ENCODE assay signal across 8 mouse cellular contexts in the genomic region with DNA sequence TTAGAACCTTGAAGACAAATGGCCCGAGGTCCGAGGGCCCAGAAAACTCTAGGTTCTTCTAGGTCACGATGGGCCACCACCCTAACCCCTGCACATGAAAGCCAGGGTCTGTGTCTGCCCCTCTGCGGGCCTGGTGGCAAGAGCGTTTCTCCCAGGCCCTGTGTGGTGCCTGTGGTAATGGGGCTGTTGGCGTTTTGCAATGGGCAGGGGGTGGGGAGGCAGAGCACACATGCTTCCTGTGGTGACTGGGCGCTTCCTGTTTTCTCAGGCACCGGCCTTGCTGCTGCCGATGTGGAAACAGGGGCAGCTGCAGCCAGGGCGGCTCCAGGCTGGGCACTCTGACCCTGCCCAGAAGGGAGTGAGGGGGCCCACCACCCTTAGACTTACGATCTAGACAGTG. TPM values are rescaled to one million over a fixed set of nuclear protein-coding genes. Genes with fewer than 3 reads are reported as not detected.
DNase-seq lines count a peak whose midpoint lies in the region; ATAC-seq and TF ChIP-seq lines count a peak whose summit lies in the region.

No protein-coding gene starts in this region.

- no peaks in the 10 kb centered on the region for H3K9me3 ChIP-seq in CH12.LX (replicated peaks; ENCODE audit: low read length)
- no peaks in the 10 kb centered on the region for H3K9me3 ChIP-seq in heart, embryonic 12.5 days (replicated peaks)
- H3K9me3 ChIP-seq in midbrain, postnatal 0 days (ENCODE audit: low read length), result no peaks in the 10 kb centered on the region

- no peaks in the 10 kb centered on the region for H3K79me2 ChIP-seq in CH12.LX (replicated peaks; ENCODE audit: control insufficient read depth, extremely low read depth, insufficient read depth, poor library complexity, severe bottlenecking)

- peak; percentile 42 for ATAC-seq in heart, embryonic 12.5 days (ENCODE audit: insufficient number of reproducible peaks, low FRiP score)
- no peak for ATAC-seq in midbrain, postnatal 0 days (ENCODE audit: low FRiP score)

- peak overlapping the region; percentile 1 to 47 (median 26) for H3K4me3 ChIP-seq in CH12.LX (replicated peaks in 1 of 3; ENCODE audit: low read depth in 2 of 3, low read length in 2 of 3, poor library complexity in 1 of 3)
- no peak overlapping the region for H3K4me3 ChIP-seq in heart, embryonic 12.5 days
- peak overlapping the region; percentile 40 for H3K4me3 ChIP-seq in lung, adult 2 months (replicated peaks; ENCODE audit: extremely low read depth, low read depth, low read length)
- no peak overlapping the region for H3K4me3 ChIP-seq in midbrain, postnatal 0 days (ENCODE audit: low read depth, low read length)

- dilution Hi-C loops in CH12.LX (cut with MboI; ENCODE audit: extremely low pct_ligation_motif_present, extremely low pct_unique_long_range_greater_than_20kb, low sequenced_read_pairs), result no loop called here

- peak; percentile 89 for DNase-seq in A20 (ENCODE audit: low read depth, low spot score)
- peak; percentile 82 for DNase-seq in CH12.LX (ENCODE audit: extremely low read depth)
- peak; percentile 49 for DNase-seq in lung, adult 2 months
- peak; percentile 78 for DNase-seq in splenic B cell, adult 2 months (ENCODE audit: low read depth, low spot score)
- no peak for DNase-seq in midbrain, postnatal 0 days (ENCODE audit: low spot score)
- DNase-seq in ovary, postnatal 36 days (ENCODE audit: low spot score), result no peak
- DNase-seq in urinary bladder, adult 2 months (ENCODE audit: low spot score), result no peak

- peak; percentile 83 for TF ChIP-seq POLR2A in CH12.LX (IDR thresholded peaks at IDR 0.05; ENCODE audit: low read depth, low read length)
- peak; percentile 49; the same call in 1 of the 2 replicates for TF ChIP-seq POLR2A in lung, adult 2 months (IDR thresholded peaks at IDR 0.05; ENCODE audit: borderline replicate concordance, extremely low read depth, low read depth, low read length)

- in situ Hi-C loops in CH12.LX (cut with MboI; ENCODE audit: low pct_ligation_motif_present, low pct_unique_long_range_greater_than_20kb, low sequenced_read_pairs), result no loop called here

- peak overlapping the region; percentile 29 for H3K27ac ChIP-seq in CH12.LX (ENCODE audit: insufficient read depth, low read depth)
- H3K27ac ChIP-seq in heart, embryonic 12.5 days (ENCODE audit: poor library complexity, severe bottlenecking), result no peak overlapping the region
- no peak overlapping the region for H3K27ac ChIP-seq in midbrain, postnatal 0 days (ENCODE audit: low read depth, low read length)

- WGBS in heart, embryonic 12.5 days, result 54% methylated on average over 11 of the region's 11 CpGs
- WGBS in lung, adult 2 months, result 37% methylated on average over 11 of the region's 11 CpGs
- 74% methylated on average over 11 of the region's 11 CpGs for WGBS in midbrain, postnatal 0 days

- TF ChIP-seq CTCF in CH12.LX (conservative IDR thresholded peaks at IDR 0.05 in 1 of 2, IDR thresholded peaks at IDR 0.05 in 1 of 2; ENCODE audit: low read depth in 2 of 2, low read length in 2 of 2), result no peak
- no peak for TF ChIP-seq CTCF in lung, adult 2 months (IDR thresholded peaks at IDR 0.05; ENCODE audit: insufficient read depth, low read length)
- no peak for TF ChIP-seq CTCF in midbrain, postnatal 0 days (IDR thresholded peaks at IDR 0.05)

- peak overlapping the region; percentile 4 for H3K4me2 ChIP-seq in CH12.LX (ENCODE audit: insufficient read depth, low read depth, poor library complexity, severe bottlenecking)
- H3K4me2 ChIP-seq in heart, embryonic 12.5 days, result no peak overlapping the region
- no peak overlapping the region for H3K4me2 ChIP-seq in midbrain, postnatal 0 days (ENCODE audit: low read depth, low read length, poor library complexity, severe bottlenecking)

- H3K9ac ChIP-seq in CH12.LX (ENCODE audit: insufficient read depth, low read depth), result peak overlapping the region; percentile 67
- no peak overlapping the region for H3K9ac ChIP-seq in heart, embryonic 12.5 days
- no peak overlapping the region for H3K9ac ChIP-seq in midbrain, postnatal 0 days (replicated peaks; ENCODE audit: low read length, poor library complexity, severe bottlenecking)

- no peaks in the 10 kb centered on the region for H3K27me3 ChIP-seq in CH12.LX (replicated peaks)
- no peaks in the 10 kb centered on the region for H3K27me3 ChIP-seq in heart, embryonic 12.5 days (replicated peaks)
- no peaks in the 10 kb centered on the region for H3K27me3 ChIP-seq in splenic B cell, adult 2 months (ENCODE audit: control insufficient read depth, insufficient read depth, low read length, poor library complexity, severe bottlenecking)
- H3K27me3 ChIP-seq in midbrain, postnatal 0 days (ENCODE audit: insufficient read depth, low read length), result no peaks in the 10 kb centered on the region

- TF ChIP-seq EP300 in CH12.LX (IDR thresholded peaks at IDR 0.05; ENCODE audit: low read length), result peak; percentile 72

- no peak for TF ChIP-seq RAD21 in CH12.LX (IDR thresholded peaks at IDR 0.05; ENCODE audit: low read depth, low read length)

- H3K4me1 ChIP-seq in CH12.LX (ENCODE audit: control insufficient read depth in 1 of 2, insufficient read depth in 2 of 2), result peaks cover 41 to 91% of the 10 kb centered on the region in 2 experiments
- peaks cover 6% of the 10 kb centered on the region; the same call in 1 of the 2 replicates for H3K4me1 ChIP-seq in heart, embryonic 12.5 days (replicated peaks)
- H3K4me1 ChIP-seq in lung, adult 2 months (ENCODE audit: control insufficient read depth, insufficient read depth, low read length), result peaks cover 10% of the 10 kb centered on the region
- H3K4me1 ChIP-seq in midbrain, postnatal 0 days (ENCODE audit: insufficient read depth, low read length), result no peaks in the 10 kb centered on the region

- H3K36me3 ChIP-seq in CH12.LX (replicated peaks in 1 of 2; ENCODE audit: control insufficient read depth in 1 of 2, insufficient read depth in 1 of 2, low read length in 1 of 2), result no peaks in the 10 kb centered on the region
- H3K36me3 ChIP-seq in heart, embryonic 12.5 days, result no peaks in the 10 kb centered on the region
- no peaks in the 10 kb centered on the region for H3K36me3 ChIP-seq in splenic B cell, adult 2 months (ENCODE audit: control insufficient read depth, insufficient read depth, low read length, poor library complexity, severe bottlenecking)
- no peaks in the 10 kb centered on the region for H3K36me3 ChIP-seq in midbrain, postnatal 0 days (ENCODE audit: insufficient read depth, low read length)

TF ChIP-seq in CH12.LX, 34 proteins besides CTCF, POLR2A, EP300 and RAD21 (continues in another document):
- TF ChIP-seq MXI1 (IDR thresholded peaks at IDR 0.05; ENCODE audit: low read depth, low read length) (peak; percentile 89), CHD1 (IDR thresholded peaks at IDR 0.05; ENCODE audit: low read depth, low read length) (no peak), ZC3H11A (IDR thresholded peaks at IDR 0.05; ENCODE audit: low read depth, low read length) (no peak), UBTF (IDR thresholded peaks at IDR 0.05; ENCODE audit: low read depth, low read length) (no peak)

RNA-seq across cellular contexts. Expression of a gene that starts 0.7 kb away (rescaled TPM):
- total RNA-seq in CH12.LX (2012; rRNA removed) (22.7 and 24.7 TPM in 2 replicates), CH12.LX (2014; rRNA removed) (29.7 and 42.6 TPM in 2 replicates)
- polyA plus RNA-seq in CH12.LX (2012; ENCODE audit: insufficient read length, low read depth), result 35.2 and 45.7 TPM in 2 replicates
- 3.0 and 3.1 TPM in 2 replicates for polyA plus RNA-seq in heart, embryonic 12.5 days (2016; fragmentation: Nextera tagmentation; extraction: Ambion mirVana)
- polyA plus RNA-seq in lung, adult 2 months (2012; rRNA removed), result 65.7 and 70.7 TPM in 2 replicates
- total RNA-seq in midbrain, postnatal 0 days (2014; rRNA removed), result 4.4 and 10.0 TPM in 2 replicates
- 4.0 and 4.2 TPM in 2 replicates for polyA plus RNA-seq in midbrain, postnatal 0 days (2015; fragmentation: Nextera tagmentation; extraction: Ambion mirVana)
- polyA plus RNA-seq in urinary bladder, adult 2 months (2012; rRNA removed), result 17.7 and 21.0 TPM in 2 replicates

RNA-seq across cellular contexts. Expression of a gene that starts 12.6 kb away (rescaled TPM):
- total RNA-seq in CH12.LX (2012; rRNA removed) (7.5 and 8.4 TPM in 2 replicates), CH12.LX (2014; rRNA removed) (3.5 and 4.3 TPM in 2 replicates)
- 7.2 and 8.1 TPM in 2 replicates for polyA plus RNA-seq in CH12.LX (2012; ENCODE audit: insufficient read length, low read depth)
- polyA plus RNA-seq in heart, embryonic 12.5 days (2016; fragmentation: Nextera tagmentation; extraction: Ambion mirVana), result 42.5 and 44.3 TPM in 2 replicates
- 88.2 and 101 TPM in 2 replicates for polyA plus RNA-seq in lung, adult 2 months (2012; rRNA removed)
- 34.1 and 40.3 TPM in 2 replicates for total RNA-seq in midbrain, postnatal 0 days (2014; rRNA removed)
- 22.7 and 26.3 TPM in 2 replicates for polyA plus RNA-seq in midbrain, postnatal 0 days (2015; fragmentation: Nextera tagmentation; extraction: Ambion mirVana)
- polyA plus RNA-seq in urinary bladder, adult 2 months (2012; rRNA removed), result 63.7 and 87.4 TPM in 2 replicates

RNA-seq across cellular contexts. Expression of a gene that starts 29.0 kb away (rescaled TPM):
- 214 and 283 TPM in 2 replicates for total RNA-seq in CH12.LX (2012; rRNA removed)
- 242 and 257 TPM in 2 replicates for total RNA-seq in CH12.LX (2014; rRNA removed)
- 284 and 353 TPM in 2 replicates for polyA plus RNA-seq in CH12.LX (2012; ENCODE audit: insufficient read length, low read depth)
- 245 and 252 TPM in 2 replicates for polyA plus RNA-seq in heart, embryonic 12.5 days (2016; fragmentation: Nextera tagmentation; extraction: Ambion mirVana)
- 51.7 and 76.9 TPM in 2 replicates for polyA plus RNA-seq in lung, adult 2 months (2012; rRNA removed)
- 166 and 183 TPM in 2 replicates for total RNA-seq in midbrain, postnatal 0 days (2014; rRNA removed)
- polyA plus RNA-seq in midbrain, postnatal 0 days (2015; fragmentation: Nextera tagmentation; extraction: Ambion mirVana), result 245 and 253 TPM in 2 replicates
- 166 and 178 TPM in 2 replicates for polyA plus RNA-seq in urinary bladder, adult 2 months (2012; rRNA removed)

RNA-seq across cellular contexts. Expression of a gene that starts 35.1 kb away (rescaled TPM):
- total RNA-seq in CH12.LX (2012; rRNA removed) (0.04 TPM in 2 replicates), CH12.LX (2014; rRNA removed) (0.07 and 0.15 TPM in 2 replicates)
- polyA plus RNA-seq in CH12.LX (2012; ENCODE audit: insufficient read length, low read depth), result 0.27 TPM in 2 replicates
- polyA plus RNA-seq in heart, embryonic 12.5 days (2016; fragmentation: Nextera tagmentation; extraction: Ambion mirVana), result 1,039 and 1,047 TPM in 2 replicates
- polyA plus RNA-seq in lung, adult 2 months (2012; rRNA removed), result 7.0 and 11.2 TPM in 2 replicates
- total RNA-seq in midbrain, postnatal 0 days (2014; rRNA removed), result 0.09 TPM in 1 of 2 replicates, not detected in the other
- polyA plus RNA-seq in midbrain, postnatal 0 days (2015; fragmentation: Nextera tagmentation; extraction: Ambion mirVana), result not detected in 2 replicates
- polyA plus RNA-seq in urinary bladder, adult 2 months (2012; rRNA removed), result 0.04 TPM in 2 replicates

RNA-seq across cellular contexts. Expression of a gene that starts 47.4 kb away (rescaled TPM):
- total RNA-seq in CH12.LX (2012; rRNA removed) (0.08 TPM in 1 of 2 replicates, not detected in the other), CH12.LX (2014; rRNA removed) (0.15 TPM in 1 of 2 replicates, not detected in the other)
- 0.40 TPM in 1 of 2 replicates, not detected in the other for polyA plus RNA-seq in CH12.LX (2012; ENCODE audit: insufficient read length, low read depth)
- polyA plus RNA-seq in heart, embryonic 12.5 days (2016; fragmentation: Nextera tagmentation; extraction: Ambion mirVana), result 17.2 and 17.8 TPM in 2 replicates
- polyA plus RNA-seq in lung, adult 2 months (2012; rRNA removed), result 2.6 and 4.7 TPM in 2 replicates
- total RNA-seq in midbrain, postnatal 0 days (2014; rRNA removed), result 1.7 and 2.4 TPM in 2 replicates
- polyA plus RNA-seq in midbrain, postnatal 0 days (2015; fragmentation: Nextera tagmentation; extraction: Ambion mirVana), result 0.97 and 1.2 TPM in 2 replicates
- 0.56 and 0.81 TPM in 2 replicates for polyA plus RNA-seq in urinary bladder, adult 2 months (2012; rRNA removed)

Comparison
In these comparisons a context has a peak if more than half of its experiments do, and no peak if none do; other contexts are left out.
1. DNase-seq: peak in A20 (single experiment), CH12.LX (single experiment), lung, adult 2 months (single experiment) and splenic B cell, adult 2 months (single experiment); none in midbrain, postnatal 0 days (single experiment), ovary, postnatal 36 days (single experiment) and urinary bladder, adult 2 months (single experiment).
2. H3K4me3 ChIP-seq: peak in CH12.LX (3 of 3) and lung, adult 2 months (single experiment); none in heart, embryonic 12.5 days (single experiment) and midbrain, postnatal 0 days (single experiment).